Mouse (Mus musculus): Measurements from ENCODE around the gene Rplp1. TPM values are rescaled to one million over a fixed set of nuclear protein-coding genes. Genes with fewer than 3 reads are reported as not detected.
A peak's percentile ranks its signal among the peaks of the same experiment; 100 is the strongest.

The Rplp1 gene
- polyA plus RNA-seq, 1 experiment from 2014 or later, result 998 TPM

- no peak overlapping the region for H3K4me2 ChIP-seq
- H3K4me3 ChIP-seq (replicated peaks), result no peak overlapping the region
- no peaks in the 10 kb centered on the region for H3K27me3 ChIP-seq (replicated peaks)
- H3K27ac ChIP-seq (replicated peaks), result no peak overlapping the region
- ATAC-seq (ENCODE audit: low FRiP score), result no peak
- peaks cover 23% of the 10 kb centered on the region for H3K36me3 ChIP-seq
- no peak overlapping the region for H3K9ac ChIP-seq (replicated peaks)
- H3K9me3 ChIP-seq (replicated peaks), result no peaks in the 10 kb centered on the region
- WGBS, result 44% methylated on average over 20 of the region's 20 CpGs
- H3K4me1 ChIP-seq, result peaks cover 21% of the 10 kb centered on the region
Observed at GRCm38 (mm10) chr9:61910526-61911256, 3.7 kb downstream of the Rplp1 start.

GRCm38 (mm10) chr9:61909633-61910032 lies 4.7 kb downstream of the Rplp1 start:
- Histone ChIP-seq H3K36me3 (peaks cover 23% of the 10 kb centered on the region), H3K9me3 (replicated peaks) (no peaks in the 10 kb centered on the region), H3K4me1 (peaks cover 16% of the 10 kb centered on the region), H3K9ac (replicated peaks) (no peak overlapping the region), H3K27ac (replicated peaks) (no peak overlapping the region), H3K4me3 (replicated peaks) (no peak overlapping the region), H3K27me3 (replicated peaks) (no peaks in the 10 kb centered on the region), H3K4me2 (no peak overlapping the region)
- ATAC-seq (ENCODE audit: low FRiP score), result no peak
- 85% methylated on average over 1 of the region's 1 CpGs for WGBS

- no peak overlapping the region for H3K4me3 ChIP-seq (replicated peaks)
- no peaks in the 10 kb centered on the region for H3K9me3 ChIP-seq (replicated peaks)
- no peak overlapping the region for H3K4me2 ChIP-seq
- H3K27me3 ChIP-seq (replicated peaks), result no peaks in the 10 kb centered on the region
- 88% methylated on average over 11 of the region's 11 CpGs for WGBS
- H3K4me1 ChIP-seq, result peaks cover 16% of the 10 kb centered on the region
- ATAC-seq (ENCODE audit: low FRiP score), result no peak
- peaks cover 23% of the 10 kb centered on the region for H3K36me3 ChIP-seq
- no peak overlapping the region for H3K9ac ChIP-seq (replicated peaks)
- no peak overlapping the region for H3K27ac ChIP-seq (replicated peaks)
Observed at GRCm38 (mm10) chr9:61908832-61909407, 5.4 kb downstream of the Rplp1 start.

GRCm38 (mm10) chr9:61908341-61908740 lies 6.0 kb downstream of the Rplp1 start:
- 95% methylated on average over 3 of the region's 3 CpGs for WGBS
- ATAC-seq (ENCODE audit: low FRiP score), result no peak

GRCm38 (mm10) chr9:61907621-61908295 lies 6.6 kb downstream of the Rplp1 start:
- Histone ChIP-seq H3K4me1 (peaks cover 6% of the 10 kb centered on the region), H3K36me3 (peaks cover 21% of the 10 kb centered on the region), H3K27ac (replicated peaks) (no peak overlapping the region), H3K27me3 (replicated peaks) (no peaks in the 10 kb centered on the region), H3K9me3 (replicated peaks) (no peaks in the 10 kb centered on the region), H3K9ac (replicated peaks) (no peak overlapping the region), H3K4me2 (no peak overlapping the region), H3K4me3 (replicated peaks) (no peak overlapping the region)
- 91% methylated on average over 4 of the region's 4 CpGs for WGBS
- ATAC-seq (ENCODE audit: low FRiP score), result no peak

More at GRCm38 (mm10) chr9:61908341-61908740, 6.0 kb downstream of the Rplp1 start:
- no peaks in the 10 kb centered on the region for H3K9me3 ChIP-seq (replicated peaks)
- H3K36me3 ChIP-seq, result peaks cover 23% of the 10 kb centered on the region
- no peaks in the 10 kb centered on the region for H3K27me3 ChIP-seq (replicated peaks)
- H3K27ac ChIP-seq (replicated peaks), result no peak overlapping the region
- H3K9ac ChIP-seq (replicated peaks), result no peak overlapping the region
- H3K4me2 ChIP-seq, result no peak overlapping the region
- H3K4me3 ChIP-seq (replicated peaks), result no peak overlapping the region
- H3K4me1 ChIP-seq, result peaks cover 10% of the 10 kb centered on the region

- Histone ChIP-seq H3K4me3 (replicated peaks) (no peak overlapping the region), H3K9ac (replicated peaks) (no peak overlapping the region), H3K36me3 (peaks cover 13% of the 10 kb centered on the region), H3K4me2 (no peak overlapping the region), H3K27me3 (replicated peaks) (no peaks in the 10 kb centered on the region), H3K9me3 (replicated peaks) (no peaks in the 10 kb centered on the region), H3K27ac (replicated peaks) (no peak overlapping the region), H3K4me1 (peaks cover 10% of the 10 kb centered on the region)
- ATAC-seq (ENCODE audit: low FRiP score), result no peak
- WGBS, result 70% methylated on average over 10 of the region's 10 CpGs
Observed at GRCm38 (mm10) chr9:61906912-61907311, 7.4 kb downstream of the Rplp1 start.

GRCm38 (mm10) chr9:61905576-61905975 lies 8.8 kb downstream of the Rplp1 start:
- H3K9me3 ChIP-seq (replicated peaks), result no peaks in the 10 kb centered on the region
- H3K27me3 ChIP-seq (replicated peaks), result peaks cover 4% of the 10 kb centered on the region; the same call in 1 of the 2 replicates
- 70% methylated on average over 5 of the region's 5 CpGs for WGBS
- no peak overlapping the region for H3K27ac ChIP-seq (replicated peaks)
- no peak overlapping the region for H3K4me2 ChIP-seq
- H3K4me3 ChIP-seq (replicated peaks), result no peak overlapping the region
- no peak overlapping the region for H3K9ac ChIP-seq (replicated peaks)
- ATAC-seq (ENCODE audit: low FRiP score), result no peak
- peaks cover 12% of the 10 kb centered on the region for H3K4me1 ChIP-seq
- H3K36me3 ChIP-seq, result 0 out of 2 replicates have a peak, but pooled peaks cover 1% of the 10 kb centered on the region

- Histone ChIP-seq H3K9me3 (replicated peaks) (no peaks in the 10 kb centered on the region), H3K4me3 (replicated peaks) (no peak overlapping the region), H3K4me2 (no peak overlapping the region), H3K27me3 (replicated peaks) (peaks cover 8% of the 10 kb centered on the region), H3K27ac (replicated peaks) (no peak overlapping the region), H3K9ac (replicated peaks) (no peak overlapping the region), H3K36me3 (no peaks in the 10 kb centered on the region), H3K4me1 (peaks cover 17% of the 10 kb centered on the region)
- WGBS, result 78% methylated on average over 7 of the region's 7 CpGs
- no peak for ATAC-seq (ENCODE audit: low FRiP score)
Observed at GRCm38 (mm10) chr9:61904201-61904600, 10.1 kb downstream of the Rplp1 start.

- Histone ChIP-seq H3K27me3 (replicated peaks) (peaks cover 16% of the 10 kb centered on the region), H3K4me3 (replicated peaks) (no peak overlapping the region), H3K9me3 (replicated peaks) (no peaks in the 10 kb centered on the region), H3K9ac (replicated peaks) (no peak overlapping the region; the same call in 1 of the 2 replicates), H3K36me3 (no peaks in the 10 kb centered on the region), H3K27ac (replicated peaks) (no peak overlapping the region), H3K4me2 (peak overlapping the region; percentile 20; the same call in 1 of the 2 replicates), H3K4me1 (peaks cover 17% of the 10 kb centered on the region)
- 36% methylated on average over 9 of the region's 9 CpGs for WGBS
- ATAC-seq (ENCODE audit: low FRiP score), result peak; percentile 67
Observed at GRCm38 (mm10) chr9:61902445-61902844, 11.9 kb downstream of the Rplp1 start.

GRCm38 (mm10) chr9:61901574-61901973 lies 12.8 kb downstream of the Rplp1 start:
- 83% methylated on average over 4 of the region's 4 CpGs for WGBS
- H3K4me2 ChIP-seq, result no peak overlapping the region
- no peak overlapping the region for H3K27ac ChIP-seq (replicated peaks)
- no peak overlapping the region for H3K9ac ChIP-seq (replicated peaks)
- no peaks in the 10 kb centered on the region for H3K9me3 ChIP-seq (replicated peaks)
- no peaks in the 10 kb centered on the region for H3K36me3 ChIP-seq
- no peak for ATAC-seq (ENCODE audit: low FRiP score)
- H3K27me3 ChIP-seq (replicated peaks), result peaks cover 17% of the 10 kb centered on the region
- no peak overlapping the region for H3K4me3 ChIP-seq (replicated peaks)
- peaks cover 17% of the 10 kb centered on the region for H3K4me1 ChIP-seq

- 6% methylated on average over 16 of the region's 16 CpGs for WGBS
- H3K4me3 ChIP-seq (replicated peaks), result no peak overlapping the region
- peak overlapping the region; percentile 31; the same call in 1 of the 2 replicates for H3K4me2 ChIP-seq
- ATAC-seq (ENCODE audit: low FRiP score), result peak; percentile 60; the same call in 1 of the 2 replicates
- H3K4me1 ChIP-seq, result peaks cover 17% of the 10 kb centered on the region
- H3K9me3 ChIP-seq (replicated peaks), result no peaks in the 10 kb centered on the region
- H3K36me3 ChIP-seq, result no peaks in the 10 kb centered on the region
- H3K9ac ChIP-seq (replicated peaks), result no peak overlapping the region
- H3K27me3 ChIP-seq (replicated peaks), result peaks cover 19% of the 10 kb centered on the region
- H3K27ac ChIP-seq (replicated peaks), result no peak overlapping the region
Observed at GRCm38 (mm10) chr9:61899804-61900203, 14.5 kb downstream of the Rplp1 start.

GRCm38 (mm10) chr9:61898401-61898800 lies 15.9 kb downstream of the Rplp1 start:
- H3K4me2 ChIP-seq, result no peak overlapping the region
- ATAC-seq (ENCODE audit: low FRiP score), result no peak
- peaks cover 17% of the 10 kb centered on the region for H3K4me1 ChIP-seq
- H3K4me3 ChIP-seq (replicated peaks), result no peak overlapping the region
- no peak overlapping the region for H3K9ac ChIP-seq (replicated peaks)
- WGBS, result 1% methylated on average over 8 of the region's 8 CpGs
- no peaks in the 10 kb centered on the region for H3K36me3 ChIP-seq
- H3K27me3 ChIP-seq (replicated peaks), result peaks cover 19% of the 10 kb centered on the region
- no peaks in the 10 kb centered on the region for H3K9me3 ChIP-seq (replicated peaks)
- H3K27ac ChIP-seq (replicated peaks), result no peak overlapping the region
